Mouse (Mus musculus) leukemia stem cell, adult 10-12 weeks (primary cell): ENCODE measurements around the gene Eml4. TPM values are rescaled to one million over a fixed set of nuclear protein-coding genes. Genes with fewer than 3 reads are reported as not detected.

Source experiments
- polyA plus RNA-seq: library from polyadenylated mRNA; stranded (reverse); fragments of >175 nt; gene quantifications from 2 replicates; pipeline ENCODE4 v1.2.3, GENCODE M21; 2012; ENCODE audit warnings: low replicate concordance

The Eml4 gene
- polyA plus RNA-seq, result 1.2 TPM in 2 replicates

GRCm38 (mm10) chr17:83350379-83351091 is at the start of gene Eml4:
TSS of gene Eml4 (plus strand) at chr17:83350931.

GRCm38 (mm10) chr17:83517280-83518015 is 166.7 kb downstream of the Eml4 start, which contains the start of gene Cox7a2l:
TSS of gene Cox7a2l (minus strand) at chr17:83517330.

Other genes with a start within 250 kb of the Eml4 start
- gene Pkdcc, start 135.6 kb upstream of the Eml4 start, polyA plus RNA-seq, result 1.0 and 3.1 TPM in 2 replicates
- 21.2 and 90.4 TPM in 2 replicates for gene Cox7a2l, start 166.4 kb downstream of the Eml4 start, polyA plus RNA-seq